Mouse (Mus musculus) ES-Bruce4 (cell line): ENCODE results near the gene Kdm8.

Experiments
- CTCF ChIP-seq: IDR thresholded peaks from one replicate; pipeline ENCODE4 v1.8.1; 2011; ENCODE audit warnings: low read depth, low read length
- EP300 ChIP-seq: IDR thresholded peaks from 2 replicates; pipeline ENCODE4 v1.6.1; 2011; ENCODE audit warnings: low read depth, low read length; ENCODE audit not compliant: insufficient read depth
- POLR2A ChIP-seq: IDR thresholded peaks from one replicate; pipeline ENCODE4 v1.8.1; 2011; ENCODE audit warnings: low read length; ENCODE audit not compliant: insufficient read depth

GRCm38 (mm10) chr7:125505568-125505967 lies 61.1 kb downstream of the Kdm8 start:
- TF ChIP-seq CTCF: no peak
- no peak for TF ChIP-seq POLR2A
- no peak for TF ChIP-seq EP300
